Mouse (Mus musculus) brain, adult 10 weeks (tissue): ENCODE measurements around the gene Fry. TPM values are rescaled to one million over a fixed set of nuclear protein-coding genes. Genes with fewer than 3 reads are reported as not detected.

Experiments used
- polyA plus RNA-seq: library from polyadenylated mRNA; stranded (reverse); fragments of 350-450 nt; fragmentation: Illumina TruSeq; extraction: RNeasy Lipid Tissue Mini Kit (QIAGEN cat#74804); gene quantifications from one replicate; pipeline ENCODE4 v1.2.3, GENCODE M21; 2015; ENCODE audit warnings: low read depth, low replicate concordance

Fry gene
- polyA plus RNA-seq: 65.5 TPM

GRCm38 (mm10) chr5:150118455-150119241, at the start of gene Fry:
Gene Fry (plus strand): TSS chr5:150118645.

DNA sequence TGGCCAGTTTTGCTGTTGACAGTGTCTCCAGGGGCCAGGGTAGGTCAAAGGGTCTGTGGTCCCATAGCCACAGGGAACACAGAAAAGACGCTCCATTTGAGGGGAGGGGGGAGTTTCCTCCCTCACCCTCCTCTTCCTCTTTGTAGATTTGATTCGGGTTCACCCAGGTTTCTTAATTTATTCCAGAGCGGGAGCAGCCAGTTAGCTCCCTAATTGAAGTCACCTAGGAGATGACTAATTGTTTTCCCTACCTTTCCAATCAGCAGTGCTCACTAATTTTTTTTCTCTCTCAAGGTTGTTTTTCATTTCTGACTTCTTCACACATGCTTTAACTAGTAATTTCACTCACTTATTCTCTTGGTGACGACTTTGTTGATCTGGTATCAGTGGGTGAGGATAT, 399.6 kb downstream of the Fry start, which contains the start of gene Zar1l:
TSS of gene Zar1l (minus strand) at position 101 of the 400 bp plus-strand sequence.

DNA sequence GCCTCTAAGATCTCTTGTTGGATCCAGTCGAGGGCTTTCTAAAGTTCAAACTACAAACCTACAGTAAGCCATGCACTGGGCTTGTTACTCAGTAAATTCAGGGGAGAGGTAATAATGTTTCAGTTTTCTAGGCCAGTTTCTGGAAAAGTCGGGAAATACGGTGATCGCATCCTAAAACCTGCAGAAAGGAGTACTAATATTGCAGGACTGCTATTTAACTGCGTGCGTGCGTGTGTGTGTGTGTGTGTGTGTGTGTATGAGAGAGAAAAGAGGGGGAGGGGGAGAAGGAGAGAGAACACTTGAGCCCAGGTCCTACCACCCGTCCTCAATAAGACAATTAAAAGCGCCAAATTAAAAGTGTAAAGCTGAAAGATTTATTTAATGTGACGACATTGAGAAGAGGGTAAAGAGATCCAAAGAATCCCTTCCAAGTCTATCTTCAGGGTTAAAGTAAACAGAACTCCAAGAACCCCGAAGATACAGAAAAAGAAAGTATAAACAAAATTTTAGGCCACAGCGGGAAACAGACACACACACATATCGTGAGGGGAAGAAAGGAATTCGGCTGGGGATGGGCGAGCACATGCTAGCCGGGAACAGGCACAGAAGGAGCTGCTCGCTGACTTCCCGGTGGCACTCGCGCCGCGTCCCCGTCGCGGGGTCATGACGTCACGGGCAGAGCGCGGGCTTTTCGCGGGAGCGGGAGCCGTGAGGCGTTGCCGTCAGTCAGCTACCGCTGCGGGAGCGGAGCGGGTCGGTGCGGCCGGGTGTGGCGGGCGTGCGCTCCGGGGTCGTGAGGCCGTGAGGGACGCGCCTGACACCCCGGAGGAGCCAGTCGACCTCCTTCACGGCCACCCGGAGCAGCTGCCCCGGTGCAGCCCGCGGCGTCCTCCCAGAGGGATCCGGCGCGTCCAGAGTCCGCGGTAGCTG, 403.8 kb downstream of the Fry start, which contains the start of gene Brca2:
TSS of gene Brca2 (plus strand) at position 694 of the 930 bp plus-strand sequence.

Other genes with a start within 250 kb of the Fry start
- 1.8 TPM for gene Rxfp2, start 100.0 kb upstream of the Fry start, polyA plus RNA-seq